Mouse (Mus musculus): ENCODE measurements around the gene Zdhhc14. TPM values are rescaled to one million over a fixed set of nuclear protein-coding genes. Genes with fewer than 3 reads are reported as not detected.

The Zdhhc14 gene
- total RNA-seq, 1 experiment from 2014 or later, result 3.9 TPM

DNA sequence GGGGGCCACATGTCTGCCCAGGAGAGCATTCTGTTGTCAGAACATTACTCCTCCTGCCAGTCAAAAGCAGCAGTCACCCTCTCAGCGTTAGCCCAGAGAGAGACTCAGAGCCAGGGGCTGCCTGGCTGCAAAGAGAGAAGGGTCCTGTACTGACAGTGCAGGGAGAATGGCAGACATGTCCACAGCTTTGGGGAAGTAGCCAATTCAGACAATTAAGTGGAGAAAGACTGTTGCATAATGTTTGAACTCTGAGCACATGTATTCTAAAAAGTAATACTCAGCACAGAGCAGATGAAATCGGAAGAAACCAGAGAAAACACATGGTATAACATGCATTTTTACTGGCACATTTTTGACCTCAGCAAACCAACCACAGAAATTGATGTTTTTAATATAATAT, 292.9 kb downstream of the Zdhhc14 start:
- DNase-seq, result no peak

DNA sequence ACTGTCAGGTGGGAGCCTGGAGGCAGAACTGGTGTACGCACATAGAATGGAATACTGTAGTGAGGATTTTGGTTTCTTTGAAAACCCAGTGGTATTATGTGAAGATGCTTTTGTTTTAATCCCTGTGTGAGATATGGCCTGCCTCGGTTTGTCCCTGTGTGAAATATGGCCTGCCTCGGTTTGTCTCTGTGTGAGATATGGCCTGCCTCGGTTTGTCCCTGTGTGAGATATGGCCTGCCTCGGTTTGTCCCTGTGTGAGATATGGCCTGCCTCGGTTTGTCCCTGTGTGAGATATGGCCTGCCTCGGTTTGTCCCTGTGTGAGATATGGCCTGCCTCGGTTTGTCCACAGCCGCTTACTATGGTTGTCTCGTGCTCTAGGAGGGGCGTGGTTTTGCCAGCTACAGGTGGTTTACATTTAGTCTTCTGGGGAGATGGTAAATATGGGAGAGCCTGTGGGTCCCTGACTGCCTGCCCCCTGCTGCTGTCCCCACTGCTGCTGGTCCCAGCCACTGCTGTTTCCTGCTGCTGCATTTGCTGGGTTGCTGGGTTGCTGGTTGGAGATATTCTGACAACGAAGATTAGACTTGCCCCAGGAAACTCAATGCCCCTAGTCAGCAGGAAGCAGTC, 299.9 kb downstream of the Zdhhc14 start:
- no peak for DNase-seq

DNA sequence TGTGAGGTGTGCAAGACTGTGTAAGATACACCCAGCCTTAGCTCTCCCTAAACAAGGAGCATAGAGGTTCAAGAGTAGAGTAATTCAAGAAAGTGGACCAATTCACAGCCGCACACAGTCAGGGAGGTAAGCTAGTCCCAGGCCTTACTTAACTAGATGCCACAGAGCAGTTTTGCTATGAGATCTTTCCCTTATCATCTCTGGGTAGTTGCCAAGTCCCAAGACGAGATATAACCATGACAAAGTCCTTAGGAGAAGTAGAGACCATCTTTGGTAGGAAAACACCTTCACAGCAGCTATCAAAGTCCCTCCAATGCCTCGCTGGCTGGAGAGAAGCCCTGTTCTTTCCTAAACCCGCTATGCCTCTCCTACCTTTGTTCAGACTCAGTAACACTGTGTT, 301.2 kb downstream of the Zdhhc14 start:
- DNase-seq, result no peak

DNA sequence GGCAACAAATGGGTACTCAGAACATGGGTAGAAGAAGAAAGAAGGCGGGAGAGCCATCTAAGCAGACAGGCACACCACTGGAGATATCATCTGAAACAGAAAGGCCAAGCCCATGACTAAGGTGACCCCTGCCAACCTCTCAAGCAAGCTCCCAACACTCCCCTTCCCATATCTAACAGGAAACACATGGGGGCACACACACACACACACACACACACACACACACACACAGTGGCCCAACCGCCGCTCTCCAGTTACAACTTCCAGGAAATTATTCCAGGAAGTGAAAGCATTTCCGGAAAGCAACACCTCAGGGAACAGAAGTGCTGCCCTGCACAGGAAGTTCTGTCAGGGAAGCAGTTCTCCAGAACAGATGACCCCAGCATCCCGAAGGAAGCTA, 301.9 kb downstream of the Zdhhc14 start:
- no peak for DNase-seq

DNA sequence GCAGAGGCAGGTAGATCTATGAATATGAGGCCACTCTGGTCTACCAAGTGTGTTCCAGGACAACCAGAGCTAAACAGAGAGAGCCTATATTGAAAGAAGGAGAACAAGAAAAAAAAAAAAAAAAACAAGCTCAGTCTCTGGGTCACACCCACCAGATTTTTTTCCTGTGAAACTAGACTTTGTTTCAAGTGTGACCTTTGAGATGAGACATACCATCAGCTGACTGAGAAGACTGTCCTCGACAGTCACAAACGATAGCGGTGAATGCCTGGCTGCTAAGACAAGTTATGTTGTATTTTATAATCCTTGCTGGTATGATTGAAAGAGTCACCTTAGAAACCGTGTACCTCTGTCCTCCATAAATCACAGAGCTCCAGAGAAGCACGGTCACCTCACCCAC, 303.0 kb downstream of the Zdhhc14 start:
- DNase-seq, result no peak

DNA sequence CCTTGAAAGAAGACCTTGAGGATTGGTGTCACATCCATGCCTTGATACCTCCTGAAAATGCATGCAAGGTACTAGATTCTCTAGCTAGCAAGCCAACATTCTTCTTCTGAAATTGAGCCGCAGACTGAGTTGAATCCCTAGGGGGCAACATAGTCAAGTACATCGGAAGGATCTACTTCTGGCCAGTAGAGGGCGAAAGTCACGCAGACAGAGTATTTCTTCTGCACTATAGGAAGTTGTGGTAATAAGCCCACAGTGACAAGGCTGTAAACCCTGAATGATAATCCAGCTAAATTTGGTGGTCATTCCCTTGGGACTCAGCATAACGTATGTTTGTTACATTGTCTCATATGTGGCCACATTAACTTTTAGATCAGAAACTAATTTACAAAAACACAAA, 303.5 kb downstream of the Zdhhc14 start:
- DNase-seq, result peak; percentile 47

DNA sequence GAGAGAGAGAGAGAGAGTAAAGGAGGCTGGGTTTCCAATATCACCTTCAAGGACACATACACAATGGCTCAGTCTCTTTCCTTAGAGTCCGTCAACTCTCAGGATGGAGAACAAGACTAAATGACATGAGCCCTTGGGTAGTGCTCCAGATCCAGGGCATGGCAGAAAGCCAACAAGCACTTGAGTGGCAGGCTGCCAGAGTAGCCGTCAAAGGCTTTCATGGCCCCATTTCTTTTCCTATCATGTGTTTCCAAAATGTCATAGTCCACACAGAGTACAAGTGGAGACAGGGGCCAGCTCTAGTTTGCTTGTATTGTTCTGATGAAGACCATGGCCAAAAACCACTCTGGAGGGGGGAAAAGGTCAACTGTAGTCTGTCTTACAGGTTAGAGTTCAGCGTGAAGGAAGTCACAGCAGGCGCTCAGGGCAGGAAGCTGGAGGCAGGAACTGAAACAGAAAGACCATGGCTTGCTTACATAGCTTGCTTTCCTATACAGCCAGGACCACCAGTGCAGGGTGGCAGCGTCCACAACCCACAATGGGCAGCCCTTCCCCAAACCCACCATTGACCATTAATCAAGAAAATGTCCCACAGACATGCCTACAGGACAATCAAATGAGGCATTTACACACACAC, 304.9 kb downstream of the Zdhhc14 start:
- peak; percentile 70 for DNase-seq

DNA sequence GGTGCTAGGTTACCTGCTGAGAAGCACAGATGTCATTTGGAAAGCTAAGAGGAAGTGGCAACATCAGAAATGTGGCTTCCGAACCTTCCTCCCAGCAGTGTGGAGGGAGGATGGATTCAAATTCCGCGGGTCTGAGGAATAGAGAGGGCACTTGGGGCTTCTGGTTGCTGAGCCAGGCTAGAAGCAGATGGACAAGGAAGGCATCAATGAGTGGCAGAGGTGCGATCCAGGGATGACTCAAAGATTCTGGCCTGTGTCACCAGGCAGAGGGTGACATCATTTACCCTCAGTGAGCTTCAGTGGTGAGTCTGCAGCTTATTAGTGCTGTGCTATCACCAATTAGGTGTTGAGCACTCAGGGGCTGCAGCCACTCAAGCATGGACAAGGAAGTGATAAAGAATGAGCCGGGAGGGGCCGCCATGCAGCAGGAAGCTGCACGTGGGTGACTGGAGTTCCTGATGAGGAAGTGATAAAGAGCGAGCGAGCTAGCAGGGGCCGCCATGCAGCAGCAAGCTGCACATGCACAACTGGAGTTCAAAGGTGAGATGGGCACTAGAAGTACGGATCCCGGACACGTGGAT, 306.0 kb downstream of the Zdhhc14 start:
- no peak for DNase-seq

DNA sequence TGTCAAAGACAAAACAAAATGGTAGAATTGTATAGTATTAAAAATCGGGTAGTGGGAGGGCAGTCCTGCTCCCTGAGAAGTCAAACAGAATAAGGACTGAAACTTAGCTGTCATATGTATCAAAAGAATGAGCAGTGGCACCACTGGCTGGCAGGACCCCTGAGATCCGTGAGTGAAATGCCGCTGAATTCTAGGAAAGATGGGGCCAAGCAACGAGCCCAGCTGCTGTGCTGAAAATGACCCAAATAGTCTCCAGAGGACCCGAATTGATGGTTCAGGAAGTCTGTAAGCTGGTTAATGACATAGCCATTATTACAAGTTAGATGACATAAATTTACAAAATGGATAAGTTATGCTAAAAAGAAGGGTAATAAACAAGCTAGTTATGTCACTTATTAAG, 306.5 kb downstream of the Zdhhc14 start:
- no peak for DNase-seq

DNA sequence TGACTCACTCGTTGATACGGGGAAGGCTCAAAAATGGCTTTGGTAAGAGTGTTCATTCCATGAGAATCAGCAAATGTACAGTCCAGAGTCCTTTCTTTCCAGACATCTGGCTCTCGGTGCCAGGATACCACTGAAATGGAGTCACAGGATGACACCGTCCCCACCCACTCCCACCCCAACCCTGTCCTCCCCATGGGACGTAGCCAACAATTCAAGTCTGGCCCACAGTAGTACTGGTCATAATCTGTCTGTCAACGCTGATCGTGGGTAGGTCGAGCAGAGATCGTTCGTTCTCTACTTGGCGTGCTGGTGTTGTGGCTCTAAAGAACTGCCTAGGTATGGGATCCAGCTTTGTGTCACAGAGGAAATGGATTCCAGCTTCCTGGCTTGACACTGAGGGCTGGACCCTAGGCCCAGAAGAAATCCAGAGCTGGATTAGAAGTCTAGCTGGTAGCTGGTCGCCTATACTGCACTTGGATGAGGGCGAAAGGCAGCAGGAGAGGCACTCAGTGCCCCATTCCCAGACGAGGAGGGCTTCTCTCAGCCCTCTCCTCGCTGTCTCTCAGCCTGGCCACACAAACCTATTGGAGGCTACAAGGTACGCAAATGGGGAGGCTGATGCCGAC, 307.2 kb downstream of the Zdhhc14 start:
- DNase-seq, result no peak

DNA sequence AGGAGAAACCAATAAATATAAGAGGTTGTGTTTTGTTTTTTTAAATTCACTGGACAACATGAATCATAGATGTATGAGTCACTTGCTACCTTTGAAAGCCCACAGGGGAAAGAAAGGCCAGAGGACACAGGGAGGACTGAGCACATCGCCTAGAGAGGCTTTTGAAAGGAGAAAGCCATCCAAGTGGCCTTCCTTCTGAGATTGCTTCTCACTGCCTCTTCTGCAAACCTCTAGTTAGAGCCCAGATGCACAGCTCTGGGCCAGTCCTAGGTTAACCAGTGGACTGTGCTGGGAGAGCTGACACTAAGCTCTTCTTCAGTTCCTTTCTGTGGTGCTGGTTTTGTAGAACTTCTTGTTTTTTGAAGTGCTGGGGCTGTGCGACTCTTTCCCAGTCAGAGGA, 307.9 kb downstream of the Zdhhc14 start:
- no peak for DNase-seq

DNA sequence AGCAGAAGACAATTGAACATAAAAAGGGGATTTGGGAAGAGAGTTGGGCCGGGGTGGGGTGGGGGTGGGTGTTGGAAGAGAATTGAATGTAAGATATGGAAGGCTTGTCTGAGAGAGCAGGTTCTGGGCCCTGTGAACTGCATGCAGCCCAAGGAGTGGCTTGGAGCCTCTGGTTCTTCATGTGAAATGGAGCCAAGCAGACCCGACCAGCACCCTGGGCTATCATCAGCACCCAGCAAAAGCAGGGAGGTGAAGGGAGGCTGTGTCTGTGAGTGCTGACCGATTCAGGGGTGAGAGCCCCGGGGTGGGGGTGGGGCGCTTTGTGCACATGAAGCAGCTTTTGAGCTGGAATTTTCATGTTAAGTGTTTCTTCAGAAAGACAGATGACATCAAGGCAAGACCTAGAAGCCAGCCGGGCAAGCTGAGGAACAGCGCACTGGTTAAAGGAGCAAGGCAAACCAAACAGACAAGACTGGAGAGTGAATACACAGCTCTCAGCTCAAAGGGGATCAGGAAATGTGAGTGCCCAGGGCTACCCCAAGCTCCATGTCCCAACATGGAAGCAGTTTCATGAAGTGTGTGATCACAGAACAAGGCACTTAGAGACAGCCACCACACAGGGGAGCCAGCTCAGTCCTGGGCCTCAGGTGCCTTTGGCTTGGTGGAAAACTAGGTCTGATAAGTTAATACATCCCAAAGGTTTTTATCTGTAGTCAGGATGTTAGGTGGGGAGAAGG, 308.6 kb downstream of the Zdhhc14 start:
- DNase-seq, result no peak

DNA sequence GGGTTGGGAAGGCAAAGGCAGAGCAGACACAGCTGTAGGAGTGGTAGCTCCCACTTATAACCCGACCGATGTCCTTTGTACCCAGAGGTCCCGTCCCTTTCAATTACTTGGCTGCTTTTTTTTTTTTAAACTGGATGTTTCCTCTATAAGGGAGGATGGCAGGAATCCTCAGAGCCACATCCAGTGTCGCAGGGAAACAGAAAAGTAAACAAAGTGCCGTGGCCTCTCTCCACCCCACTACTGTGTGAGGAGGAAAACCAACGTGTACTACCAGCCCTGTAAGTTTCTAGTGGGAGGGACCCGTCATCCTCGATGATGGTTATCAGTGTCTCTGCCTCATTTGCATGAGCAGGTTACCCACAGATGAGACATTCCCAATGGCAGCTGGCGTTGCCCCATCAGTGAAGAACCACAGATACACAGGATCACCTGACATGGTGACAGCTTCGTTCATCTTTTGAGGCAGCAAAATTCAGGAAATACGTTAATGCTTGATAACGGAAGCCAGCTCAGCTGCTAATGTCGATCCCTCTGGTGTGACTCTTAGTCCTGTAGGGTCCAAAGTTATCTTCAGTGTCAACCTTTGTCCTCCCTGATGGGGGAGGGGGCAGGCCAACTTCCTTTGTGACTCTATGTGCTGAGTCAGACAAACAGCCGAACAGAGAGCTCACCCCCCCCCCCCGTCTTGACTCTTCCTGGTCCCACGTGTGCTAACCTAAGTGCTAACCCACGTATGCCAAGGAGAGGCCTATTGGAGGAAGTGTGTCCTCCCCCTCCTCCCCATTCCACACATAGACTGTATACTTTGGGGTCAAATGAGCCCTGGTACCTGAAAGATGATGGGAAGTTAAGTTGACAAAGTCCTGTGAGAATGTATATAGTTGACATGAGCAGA, 309.7 kb downstream of the Zdhhc14 start:
- no peak for DNase-seq

DNA sequence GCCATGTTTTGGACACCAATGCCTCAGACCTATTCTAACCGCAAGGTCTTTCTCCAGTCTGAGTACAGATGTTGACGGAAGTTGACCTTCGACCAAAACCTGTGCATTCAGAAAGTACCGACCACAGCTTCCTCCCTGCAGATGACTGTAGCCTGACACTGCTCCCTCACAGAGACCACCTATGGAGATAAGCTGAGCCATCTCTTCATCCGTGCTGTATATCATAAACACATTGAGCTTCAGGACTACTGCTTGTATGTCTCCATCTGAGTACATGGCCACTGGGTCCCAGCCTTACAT, 310.2 kb downstream of the Zdhhc14 start:
- DNase-seq, result no peak

Other genes with a start within 250 kb of the Zdhhc14 start
- gene Ldhal6b, start 73.8 kb upstream of the Zdhhc14 start, total RNA-seq (2021), result 1.6 and 2.1 TPM in 2 replicates
- 90.7 and 118 TPM in 2 replicates for gene Tmem242, start 52.3 kb upstream of the Zdhhc14 start, total RNA-seq (2021)